Mouse (Mus musculus) heart, postnatal 10 days (tissue): ENCODE results near the gene Apobec1. TPM values are rescaled to one million over a fixed set of nuclear protein-coding genes. Genes with fewer than 3 reads are reported as not detected.
"Not testable (repeated sequence)": the region's sequence is repeated elsewhere in the genome, so short reads cannot be mapped to it uniquely, and the experiment has no call there.

Experiments used
- DNase-seq, 2 experiments: peaks; one replicate each; pipeline ENCODE4 v3.0.0; 2021
- intact Hi-C: fragments of 180-260 bp; cut with DNase I; formaldehyde crosslinking; loops from one replicate; pipeline ENCODE4 v1.15.1; 2025
- total RNA-seq, 2 experiments: library from RNA; stranded (reverse); gene quantifications; 2 replicates each; pipeline ENCODE4 v1.2.3; 2021

The Apobec1 gene
- total RNA-seq, 2 experiments from 2014 or later, result 6.4 to 6.9 TPM

DNA sequence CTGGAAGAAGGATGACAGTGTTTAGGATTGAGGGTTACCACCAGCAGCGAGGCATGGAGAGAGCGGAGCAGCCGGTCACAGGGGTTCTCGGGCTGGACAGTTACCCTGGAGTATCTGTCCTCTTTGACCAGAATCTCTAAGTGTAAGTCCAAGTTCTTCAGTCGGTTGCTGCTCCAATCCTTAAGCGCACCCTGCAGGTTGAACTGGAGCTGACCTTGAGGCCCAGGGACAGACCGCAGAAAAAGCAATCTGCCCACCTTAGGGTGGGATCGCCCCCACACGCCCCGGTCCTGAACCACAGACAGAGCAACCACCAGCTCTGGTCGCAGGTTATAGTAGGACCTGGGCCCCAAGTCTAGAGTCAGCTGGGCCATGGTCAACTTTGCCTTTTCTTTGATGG lies 4.4 kb upstream of the Apobec1 start:
- DNase-seq, result no peak
- intact Hi-C loops, result no loop called here

- intact Hi-C loops, result no loop called here
- DNase-seq, result no peak
These were observed 3.2 kb upstream of the Apobec1 start for GRCm38 (mm10) chr6:122605483-122605882.

DNA sequence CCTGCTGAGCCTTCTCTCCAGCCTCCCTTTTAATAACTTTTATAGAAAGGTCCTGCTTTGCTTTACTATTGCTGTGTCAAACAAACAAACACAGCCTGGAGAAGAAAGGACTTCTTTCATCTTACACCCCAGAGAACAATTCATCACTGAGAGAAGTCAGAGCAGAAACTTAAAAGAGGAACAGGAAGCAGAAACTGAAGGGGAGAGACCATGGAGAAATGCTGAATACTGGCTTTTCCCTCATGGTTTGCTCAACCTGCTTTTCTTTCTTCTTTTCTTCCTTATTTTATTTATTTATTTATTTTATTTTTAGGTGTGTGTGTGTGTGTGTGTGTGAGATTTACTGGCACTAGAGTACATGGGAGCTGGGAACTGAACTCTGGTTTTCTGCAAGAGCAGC lies 2.0 kb upstream of the Apobec1 start:
- no peak for DNase-seq
- intact Hi-C loops, result no loop called here

- intact Hi-C loops, result no loop called here
These were observed 713 bp upstream of the Apobec1 start for GRCm38 (mm10) chr6:122602992-122603322.

DNA sequence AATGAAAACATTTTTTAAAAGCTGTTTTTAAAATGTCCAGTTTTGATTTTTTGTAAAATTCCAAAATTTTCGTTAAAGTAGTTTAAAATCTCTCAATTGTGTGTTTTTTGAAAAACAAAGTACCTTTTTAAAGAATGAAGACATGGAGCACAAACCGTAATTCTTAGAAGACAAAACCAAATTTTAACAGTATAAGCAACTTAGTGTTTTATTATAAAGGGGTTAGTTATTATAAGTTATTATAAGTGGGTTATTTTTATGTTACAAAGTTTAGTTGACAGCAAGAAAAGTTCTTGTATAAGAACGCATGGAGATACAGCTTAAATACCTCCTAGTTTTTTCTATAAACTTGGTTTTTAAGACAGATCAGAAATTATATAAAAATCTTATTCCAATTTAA lies 629 bp downstream of the Apobec1 start:
- no peak for DNase-seq
- intact Hi-C loops, result no loop called here

More at GRCm38 (mm10) chr6:122602992-122603322, 713 bp upstream of the Apobec1 start:
- DNase-seq, result peak in 1 of 2 experiments; percentile 36

DNA sequence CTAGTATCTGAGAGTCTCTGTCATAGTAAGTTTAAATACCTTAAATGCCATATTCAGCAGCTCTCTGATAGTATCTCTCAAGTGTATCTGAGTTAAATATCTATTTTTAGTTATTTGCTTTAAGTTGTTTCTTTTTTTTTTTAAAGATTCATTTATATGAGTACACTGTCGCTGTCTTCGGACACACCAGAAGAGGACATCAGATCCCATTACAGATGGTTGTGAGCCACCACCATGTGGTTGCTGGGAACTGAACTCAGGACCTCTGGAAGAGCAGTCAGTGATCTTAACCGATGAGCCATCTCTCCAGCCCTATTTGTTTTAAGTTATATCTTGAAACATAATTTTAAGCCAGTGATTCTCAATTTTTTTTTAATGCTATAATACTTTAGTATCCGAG lies 1.2 kb downstream of the Apobec1 start:
- intact Hi-C loops, result no loop called here
- DNase-seq, result no peak

- DNase-seq, result peak in 1 of 2 experiments; percentile 9
- intact Hi-C loops, result no loop called here
These were observed 2.1 kb downstream of the Apobec1 start for GRCm38 (mm10) chr6:122600066-122600646.

GRCm38 (mm10) chr6:122599054-122599737 lies 3.0 kb downstream of the Apobec1 start:
- intact Hi-C loops, result no loop called here
- no peak for DNase-seq

DNA sequence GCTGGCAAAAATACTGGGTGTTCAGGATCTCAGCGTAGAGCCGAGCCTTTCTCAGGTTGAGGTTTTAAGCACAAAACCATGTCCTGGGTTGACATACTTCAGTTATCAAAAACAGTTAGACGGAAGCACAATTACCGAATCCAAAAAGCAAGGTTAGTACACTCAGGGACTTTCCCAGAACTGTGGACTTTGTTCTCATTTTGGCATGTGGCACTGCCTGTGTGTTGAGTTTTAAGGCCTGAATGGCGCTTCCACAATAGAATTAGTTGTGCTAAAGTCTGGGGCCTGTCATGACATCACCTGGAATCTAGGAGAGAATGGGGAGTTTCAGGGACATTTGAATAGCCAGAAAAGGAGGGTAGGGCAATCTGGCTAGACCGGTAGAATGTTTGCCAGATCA lies 3.8 kb downstream of the Apobec1 start:
- DNase-seq, result peak in 1 of 2 experiments; percentile 10
- intact Hi-C loops, result no loop called here

DNA sequence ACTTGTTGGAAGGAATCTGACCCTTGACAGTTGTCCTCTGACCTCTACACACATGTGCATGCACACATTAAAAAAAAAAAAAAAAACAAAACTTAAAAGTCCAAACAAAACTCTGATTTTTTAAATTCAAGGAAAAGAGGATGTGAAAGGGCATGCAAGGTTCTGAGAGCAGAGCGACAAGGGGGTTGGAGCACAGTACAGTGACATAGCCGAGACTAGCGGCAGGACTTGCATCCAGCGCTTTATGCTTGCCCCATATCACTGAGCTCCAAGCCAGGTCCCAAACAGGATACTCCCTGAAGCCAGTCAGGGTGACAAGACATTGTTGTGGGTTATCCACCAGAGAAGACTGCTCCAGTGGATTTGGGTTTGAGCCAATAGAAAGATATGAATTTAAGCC lies 4.2 kb downstream of the Apobec1 start:
- intact Hi-C loops, result no loop called here
- DNase-seq, result no peak

- intact Hi-C loops, result no loop called here
- no peak for DNase-seq
These were observed 5.6 kb downstream of the Apobec1 start for GRCm38 (mm10) chr6:122596608-122597007.

GRCm38 (mm10) chr6:122595637-122596036 lies 6.6 kb downstream of the Apobec1 start:
- intact Hi-C loops, result loop anchor here (1.0 kb wide), 1 partner anchor 38 kb away; no protein-coding TSS in a partner anchor
- peak; percentile 56 to 61 for DNase-seq

- no peak for DNase-seq
- intact Hi-C loops, result no loop called here
These were observed 9.3 kb downstream of the Apobec1 start for GRCm38 (mm10) chr6:122592905-122593304.

DNA sequence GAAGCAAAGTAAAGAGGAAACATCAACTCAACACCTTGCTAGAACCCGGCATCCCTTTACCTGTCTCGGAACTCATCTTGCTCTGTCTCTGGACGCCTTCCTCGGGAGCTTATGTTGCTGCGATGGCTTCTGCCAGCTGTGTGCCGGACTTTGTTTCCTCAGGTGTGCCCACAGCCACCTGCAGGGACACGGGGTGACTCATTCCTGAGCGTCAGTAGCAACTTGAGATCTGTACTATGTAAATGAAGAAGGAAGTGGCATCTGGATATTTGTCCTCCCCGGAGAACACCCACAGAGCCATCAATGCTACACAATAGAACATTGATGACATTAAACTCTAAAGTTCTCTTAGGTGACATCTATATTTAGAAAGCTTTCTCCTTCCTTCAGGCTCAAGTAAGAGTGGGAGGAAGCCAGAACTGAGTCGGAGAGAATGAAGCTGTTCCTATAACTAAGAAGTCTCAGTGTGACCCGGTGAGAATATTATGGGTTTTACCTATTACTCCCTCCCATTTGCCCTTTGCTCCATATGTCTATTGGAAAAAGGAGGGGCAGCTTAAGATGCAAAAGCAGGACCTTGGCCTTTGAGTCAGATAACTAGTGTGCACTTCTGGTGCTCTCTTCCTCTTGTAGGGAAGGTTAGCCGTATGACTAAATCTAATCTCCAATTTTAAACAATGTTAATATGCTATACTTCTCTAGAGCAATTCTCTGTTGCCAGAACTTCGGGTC lies 11.1 kb downstream of the Apobec1 start:
- no peak for DNase-seq
- intact Hi-C loops, result no loop called here

DNA sequence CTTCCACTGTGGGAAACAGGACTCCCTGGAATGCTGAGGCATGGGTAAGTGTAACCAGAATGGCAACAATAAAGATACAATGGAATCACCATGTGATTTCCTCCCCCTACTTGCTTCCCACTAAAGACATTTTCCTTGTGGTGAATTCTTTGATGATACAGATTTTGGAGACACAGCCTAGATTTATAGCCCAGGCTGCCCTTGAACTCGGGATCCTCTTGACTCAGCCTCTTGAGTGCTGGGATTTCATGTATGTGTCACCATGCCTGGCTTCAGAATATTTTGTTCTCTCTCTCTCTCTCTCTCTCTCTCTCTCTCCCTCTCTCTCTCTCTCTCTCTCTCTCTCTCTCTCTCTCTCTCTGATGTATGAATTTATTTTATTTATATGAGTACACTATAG lies 23.2 kb downstream of the Apobec1 start:
- DNase-seq, result no peak

GRCm38 (mm10) chr6:122577030-122577429 lies 25.2 kb downstream of the Apobec1 start:
- DNase-seq, result no peak
- intact Hi-C loops, result no loop called here

More for the DNA sequence above, 23.2 kb downstream of the Apobec1 start:
- intact Hi-C loops, result no loop called here

DNA sequence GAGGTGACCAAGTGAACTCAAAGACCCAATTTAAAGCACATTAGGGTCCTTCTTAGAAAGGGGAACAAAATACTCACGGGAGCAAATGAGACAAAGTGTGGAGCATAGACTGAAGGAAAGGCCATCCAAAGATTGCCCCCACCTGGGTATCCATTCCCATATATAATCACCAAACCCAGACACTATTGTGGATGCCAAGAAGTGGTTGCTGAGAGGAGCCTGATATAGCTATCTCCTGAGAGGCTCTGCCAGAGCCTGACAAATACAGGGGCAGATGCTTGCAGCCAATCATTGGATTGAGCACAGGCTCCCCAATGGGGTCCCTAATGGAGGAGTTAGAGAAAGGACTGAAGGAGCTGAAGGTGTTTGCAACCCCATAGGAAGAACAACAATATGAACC lies 27.2 kb downstream of the Apobec1 start:
- intact Hi-C loops, DNase-seq: not testable (repeated sequence)

- DNase-seq, result no peak
- intact Hi-C loops, result no loop called here
These were observed 30.7 kb downstream of the Apobec1 start for GRCm38 (mm10) chr6:122571617-122571959.

DNA sequence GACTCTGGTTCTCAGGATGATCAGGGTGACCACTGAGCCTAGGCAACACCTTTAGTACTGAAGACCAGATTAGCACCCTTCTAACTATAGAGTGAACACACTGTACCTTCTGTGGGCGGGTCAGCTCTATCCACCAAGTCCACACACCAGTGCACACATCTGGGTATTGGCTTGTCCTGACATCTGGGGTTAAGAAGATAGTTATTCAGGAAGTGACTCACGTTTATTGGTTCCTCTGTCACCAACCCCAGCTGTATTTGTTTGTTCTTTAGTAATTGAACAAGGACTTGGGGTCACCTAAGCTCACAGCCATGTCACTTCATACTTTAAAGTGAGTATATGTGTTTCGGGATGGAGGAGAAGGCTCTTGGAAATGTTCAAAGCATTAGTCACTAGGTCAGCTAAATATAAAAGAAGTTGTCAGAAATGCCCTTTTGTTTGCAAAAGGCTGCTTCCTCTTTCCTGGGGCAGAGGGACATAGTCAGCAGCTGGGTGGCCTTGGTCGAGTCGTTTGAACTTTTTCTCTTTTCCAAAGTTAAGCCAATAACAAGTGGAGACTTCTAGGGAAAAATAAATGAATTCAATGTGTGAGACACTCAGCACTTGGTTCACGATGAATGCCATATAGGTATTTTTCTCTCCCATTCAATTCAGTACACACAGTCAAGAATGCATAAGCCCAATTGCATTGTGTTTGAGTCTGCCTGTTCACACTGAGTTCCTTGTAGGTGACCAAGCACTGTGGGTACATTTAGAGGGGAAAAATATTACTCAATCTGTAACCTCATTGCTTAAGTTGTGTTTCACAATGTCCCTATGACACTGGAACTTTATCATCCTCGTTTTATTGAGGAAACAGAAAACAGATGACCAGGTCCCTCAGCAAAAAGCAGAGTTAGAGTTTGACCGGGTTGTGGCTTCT lies 31.3 kb downstream of the Apobec1 start:
- intact Hi-C loops, result no loop called here
- no peak for DNase-seq

GRCm38 (mm10) chr6:122569762-122570161 lies 32.5 kb downstream of the Apobec1 start:
- DNase-seq, result no peak
- intact Hi-C loops, result no loop called here

DNA sequence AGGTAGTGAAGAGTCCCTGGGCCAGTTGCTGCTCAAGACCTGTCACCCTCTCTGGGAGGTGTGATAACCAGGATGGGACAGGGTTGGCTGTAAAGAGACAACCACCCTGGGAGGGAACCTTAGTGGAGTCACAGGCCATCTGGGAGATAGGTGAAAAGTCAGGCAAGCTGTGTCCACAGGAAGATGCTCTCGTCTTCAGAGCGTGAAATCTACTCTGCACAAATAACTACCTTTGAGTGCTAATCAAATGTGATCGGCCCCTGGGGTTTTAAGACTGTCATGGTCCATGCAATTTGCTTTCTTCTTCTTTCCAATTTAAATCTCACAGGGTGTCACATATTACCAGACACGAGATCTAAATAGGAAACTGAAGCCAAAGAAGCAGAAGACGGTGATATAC lies 33.1 kb downstream of the Apobec1 start:
- DNase-seq, result no peak
- intact Hi-C loops, result no loop called here
